Mouse (Mus musculus) cerebellum, adult 18-20 months (tissue): ENCODE measurements around the gene Anp32a.

Experiments
- DNase-seq, 2 experiments: peaks; one replicate each; pipeline ENCODE4 v3.0.0; 2021

Gene Anp32a

GRCm38 (mm10) chr9:62418742-62419141 lies 77.6 kb downstream of the Anp32a start:
- DNase-seq, result no peak

GRCm38 (mm10) chr9:62420261-62420917 lies 79.3 kb downstream of the Anp32a start:
- DNase-seq, result peak; percentile 54

- DNase-seq, result peak; percentile 77 to 80
These were observed 79.9 kb downstream of the Anp32a start for GRCm38 (mm10) chr9:62421027-62421426.

- DNase-seq, result peak in 1 of 2 experiments; percentile 14
These were observed 80.8 kb downstream of the Anp32a start for GRCm38 (mm10) chr9:62421911-62422310.

GRCm38 (mm10) chr9:62422926-62423325 lies 81.8 kb downstream of the Anp32a start:
- peak in 1 of 2 experiments; percentile 13 for DNase-seq

GRCm38 (mm10) chr9:62423871-62424270 lies 82.8 kb downstream of the Anp32a start:
- peak in 1 of 2 experiments; percentile 17 for DNase-seq

- DNase-seq, result no peak
These were observed 84.2 kb downstream of the Anp32a start for GRCm38 (mm10) chr9:62425265-62425664.

GRCm38 (mm10) chr9:62426021-62426420 lies 84.9 kb downstream of the Anp32a start:
- DNase-seq, result peak in 1 of 2 experiments; percentile 26

- DNase-seq, result peak in 1 of 2 experiments; percentile 10
These were observed 85.4 kb downstream of the Anp32a start for GRCm38 (mm10) chr9:62426531-62426930.

GRCm38 (mm10) chr9:62427010-62427409 lies 85.9 kb downstream of the Anp32a start:
- DNase-seq, result peak; percentile 24 to 29
